Comparison of ENCODE assay signal across 9 mouse cellular contexts in genomic region chr5:149780411-149780810, GRCm38 (mm10).
DNase-seq lines count a peak whose midpoint lies in the region; TF ChIP-seq lines count a peak whose summit lies in the region.
"Had no signal": no experiment of that assay in that cellular context is flagged by ENCODE, and none has a peak within 500 bp of the region (broad histone marks: within the 10 kb centered on the region; RNA-seq: fewer than 3 reads in every experiment).

No protein-coding gene starts in this region.

- no peaks in the 10 kb centered on the region for H3K4me1 ChIP-seq in embryonic facial prominence, embryonic 10.5 days

- 92% methylated on average over 2 of the region's 2 CpGs for WGBS in embryonic facial prominence, embryonic 10.5 days

- intact Hi-C loops in gastrocnemius, adult 2 months (cut with DNase I), result no loop called here

- no peak overlapping the region for H3K4me3 ChIP-seq in gastrocnemius, adult 2 months
- H3K4me3 ChIP-seq in embryonic facial prominence, embryonic 10.5 days, result no peak overlapping the region
- H3K4me3 ChIP-seq: erythroblast, embryonic 14.5 days had no signal

- no peaks in the 10 kb centered on the region for H3K27me3 ChIP-seq in embryonic facial prominence, embryonic 10.5 days (replicated peaks; ENCODE audit: low read depth, poor library complexity, severe bottlenecking)

- H3K36me3 ChIP-seq in embryonic facial prominence, embryonic 10.5 days (replicated peaks), result no peaks in the 10 kb centered on the region

- no peak overlapping the region for H3K27ac ChIP-seq in gastrocnemius, adult 2 months
- H3K27ac ChIP-seq in embryonic facial prominence, embryonic 10.5 days (replicated peaks), result no peak overlapping the region

- DNase-seq in gastrocnemius, adult 2 months, result no peak
- no peak for DNase-seq in gastrocnemius, postnatal 25 days
- DNase-seq in retina, embryonic 14.5 days (ENCODE audit: low spot score), result peak; percentile 29
- DNase-seq in retina, postnatal 1 day, result no peak
- peak; percentile 21 for DNase-seq in embryonic facial prominence, embryonic 10.5 days (ENCODE audit: low spot score)
- DNase-seq in thymus, postnatal 25 days, result peak; percentile 33
- no peak for DNase-seq in urinary bladder, postnatal 36 days (ENCODE audit: low spot score in 2 of 2)
- DNase-seq in frontal cortex, postnatal 36 days (ENCODE audit: low spot score in 2 of 2), result no peak

- TF ChIP-seq CTCF in gastrocnemius, adult 2 months (IDR thresholded peaks at IDR 0.05), result peak; percentile 47

- H3K9me3 ChIP-seq in embryonic facial prominence, embryonic 10.5 days, result peaks cover 18% of the 10 kb centered on the region; the same call in 1 of the 2 replicates

Comparison
In these comparisons a context has a peak if more than half of its experiments do, and no peak if none do; other contexts are left out.
1. DNase-seq: peak in retina, embryonic 14.5 days (single experiment), embryonic facial prominence, embryonic 10.5 days (single experiment) and thymus, postnatal 25 days (single experiment); none in gastrocnemius, adult 2 months (single experiment), gastrocnemius, postnatal 25 days (single experiment), retina, postnatal 1 day (single experiment), urinary bladder, postnatal 36 days (0 of 2) and frontal cortex, postnatal 36 days (0 of 2).